Mouse (Mus musculus): ENCODE results near the gene Zfp202.
"Not testable (repeated sequence)": the region's sequence is repeated elsewhere in the genome, so short reads cannot be mapped to it uniquely, and the experiment has no call there.

The Zfp202 gene

GRCm38 (mm10) chr9:40192098-40193038, at the start of gene Zfp202:
TSS of gene Zfp202 (plus strand) at chr9:40192316.
- DNase-seq = peak; percentile 88

- no peak for DNase-seq
These were observed 36.9 kb upstream of the Zfp202 start for GRCm38 (mm10) chr9:40155118-40155644.

GRCm38 (mm10) chr9:40166446-40166845, 25.7 kb upstream of the Zfp202 start:
- no peak for DNase-seq

- no peak for DNase-seq
These were observed 15.1 kb upstream of the Zfp202 start for GRCm38 (mm10) chr9:40177017-40177416.

GRCm38 (mm10) chr9:40180620-40181019, 11.5 kb upstream of the Zfp202 start, which contains the start of gene Olfr986:
TSS of gene Olfr986 (plus strand) at chr9:40180920.
- DNase-seq = no peak

- DNase-seq = not testable (repeated sequence)
These were observed 7.0 kb upstream of the Zfp202 start for GRCm38 (mm10) chr9:40185166-40185565.

- no peak for DNase-seq
These were observed 835 bp upstream of the Zfp202 start for GRCm38 (mm10) chr9:40191086-40191876.

GRCm38 (mm10) chr9:40195981-40196380, 3.9 kb downstream of the Zfp202 start:
- DNase-seq = no peak

- no peak for DNase-seq
These were observed 14.4 kb downstream of the Zfp202 start for GRCm38 (mm10) chr9:40206546-40206950.

GRCm38 (mm10) chr9:40210744-40211143, 18.6 kb downstream of the Zfp202 start:
- DNase-seq = no peak

- no peak for DNase-seq
These were observed 21.9 kb downstream of the Zfp202 start for GRCm38 (mm10) chr9:40214058-40214457.

- DNase-seq = no peak
These were observed 24.5 kb downstream of the Zfp202 start for GRCm38 (mm10) chr9:40216651-40217050.

GRCm38 (mm10) chr9:40224289-40224688, 32.2 kb downstream of the Zfp202 start:
- DNase-seq = no peak

- DNase-seq = peak; percentile 43
These were observed 36.0 kb downstream of the Zfp202 start for GRCm38 (mm10) chr9:40227874-40228789.

GRCm38 (mm10) chr9:40228804-40229331, 36.8 kb downstream of the Zfp202 start:
- DNase-seq = no peak

GRCm38 (mm10) chr9:40229479-40229878, 37.4 kb downstream of the Zfp202 start:
- DNase-seq = no peak

- DNase-seq = no peak
These were observed 38.9 kb downstream of the Zfp202 start for GRCm38 (mm10) chr9:40231019-40231418.

- DNase-seq = no peak
These were observed 42.3 kb downstream of the Zfp202 start for GRCm38 (mm10) chr9:40234233-40235072.

GRCm38 (mm10) chr9:40235220-40235619, 43.1 kb downstream of the Zfp202 start:
- DNase-seq = no peak

- DNase-seq = no peak
These were observed 47.6 kb downstream of the Zfp202 start for GRCm38 (mm10) chr9:40239749-40240148.

- no peak for DNase-seq
These were observed 48.2 kb downstream of the Zfp202 start for GRCm38 (mm10) chr9:40240311-40240710.

Data from right cerebral cortex, adult 18-20 months (tissue).